Mouse (Mus musculus) hindlimb bud, embryonic 11.5 days (tissue): ENCODE data around the gene 4930558C23Rik.
"Not testable (repeated sequence)": the region's sequence is repeated elsewhere in the genome, so short reads cannot be mapped to it uniquely, and the experiment has no call there.

Source experiments
- DNase-seq: peaks from one replicate; pipeline ENCODE4 v3.0.0-alpha.2; 2012; ENCODE audit warnings: low read depth, low spot score; ENCODE audit errors: extremely low spot score

4930558C23Rik gene

GRCm38 (mm10) chr3:95402741-95403140, at the start of gene 4930558C23Rik:
Gene 4930558C23Rik (minus strand): TSS chr3:95402841.
- no peak for DNase-seq

- no peak for DNase-seq
Measured at GRCm38 (mm10) chr3:95450915-95451314, 48.3 kb upstream of the 4930558C23Rik start.

GRCm38 (mm10) chr3:95450408-95450807, 47.8 kb upstream of the 4930558C23Rik start:
- DNase-seq: peak; percentile 33

GRCm38 (mm10) chr3:95445311-95445710, 42.7 kb upstream of the 4930558C23Rik start:
- DNase-seq: no peak

- DNase-seq: no peak
Measured at GRCm38 (mm10) chr3:95442406-95443117, 39.9 kb upstream of the 4930558C23Rik start.

- DNase-seq: no peak
Measured at GRCm38 (mm10) chr3:95439670-95440069, 37.0 kb upstream of the 4930558C23Rik start.

- DNase-seq: not testable (repeated sequence)
Measured at GRCm38 (mm10) chr3:95438636-95439035, 36.0 kb upstream of the 4930558C23Rik start.

GRCm38 (mm10) chr3:95435561-95435960, 32.9 kb upstream of the 4930558C23Rik start:
- no peak for DNase-seq

- no peak for DNase-seq
Measured at GRCm38 (mm10) chr3:95434983-95435370, 32.3 kb upstream of the 4930558C23Rik start.

GRCm38 (mm10) chr3:95434136-95434982, 31.7 kb upstream of the 4930558C23Rik start, which contains the start of gene Arnt:
Gene Arnt (plus strand): TSS chr3:95434388.
- peak; percentile 86 for DNase-seq

GRCm38 (mm10) chr3:95433301-95433915, 30.8 kb upstream of the 4930558C23Rik start:
- no peak for DNase-seq

- DNase-seq: not testable (repeated sequence)
Measured at GRCm38 (mm10) chr3:95428423-95428822, 25.8 kb upstream of the 4930558C23Rik start.

- DNase-seq: not testable (repeated sequence)
Measured at GRCm38 (mm10) chr3:95427891-95428238, 25.2 kb upstream of the 4930558C23Rik start.

GRCm38 (mm10) chr3:95427117-95427890, 24.7 kb upstream of the 4930558C23Rik start:
- not testable (repeated sequence) for DNase-seq

- not testable (repeated sequence) for DNase-seq
Measured at GRCm38 (mm10) chr3:95426476-95426875, 23.8 kb upstream of the 4930558C23Rik start.

- no peak for DNase-seq
Measured at GRCm38 (mm10) chr3:95417866-95418265, 15.2 kb upstream of the 4930558C23Rik start.

- DNase-seq: no peak
Measured at GRCm38 (mm10) chr3:95412268-95412667, 9.6 kb upstream of the 4930558C23Rik start.

- DNase-seq: no peak
Measured at GRCm38 (mm10) chr3:95408852-95409251, 6.2 kb upstream of the 4930558C23Rik start.

- DNase-seq: no peak
Measured at GRCm38 (mm10) chr3:95407728-95408127, 5.1 kb upstream of the 4930558C23Rik start.

- no peak for DNase-seq
Measured at GRCm38 (mm10) chr3:95394385-95394784, 8.3 kb downstream of the 4930558C23Rik start.
